Mouse (Mus musculus) forebrain, embryonic 14.5 days (tissue): ENCODE data around the gene Cdk17. TPM values are rescaled to one million over a fixed set of nuclear protein-coding genes. Genes with fewer than 3 reads are reported as not detected.

ENCODE experiments used
- ATAC-seq: fragments of 200-750 bp; cut with Nextera tagmentation; 2 replicates; pipeline ENCODE4 v1.8.0; 2017; ENCODE audit warnings: mild to moderate bottlenecking, moderate library complexity
- DNase-seq: peaks from one replicate; pipeline ENCODE4 v3.0.0-alpha.2; 2015; ENCODE audit warnings: low spot score
- H3K27ac ChIP-seq: fragments of 300-500 bp; sonication (generic); 2 replicates; pipeline ENCODE4 v1.5.1; 2014; ENCODE audit warnings: low read depth, mild to moderate bottlenecking, control low read depth, low read length, moderate library complexity
- H3K27me3 ChIP-seq: fragments of 300-500 bp; sonication (generic); replicated peaks from 2 replicates; pipeline ENCODE4 v1.6.1; 2014; ENCODE audit warnings: low read length, control low read depth, mixed read lengths; ENCODE audit not compliant: control insufficient read depth, insufficient read depth
- H3K36me3 ChIP-seq: fragments of 300-500 bp; sonication (generic); 2 replicates; pipeline ENCODE4 v1.6.1; 2014; ENCODE audit warnings: low read length, control low read depth; ENCODE audit not compliant: control insufficient read depth, insufficient read depth
- H3K4me1 ChIP-seq: fragments of 300-500 bp; sonication (generic); 2 replicates; pipeline ENCODE4 v1.6.1; 2014; ENCODE audit warnings: antibody characterized with exemption, low read length, control low read depth; ENCODE audit not compliant: control insufficient read depth, insufficient read depth
- H3K4me2 ChIP-seq: fragments of 300-500 bp; sonication (generic); 2 replicates; pipeline ENCODE4 v1.6.1; 2014; ENCODE audit warnings: mild to moderate bottlenecking, control low read depth, low read length
- H3K4me3 ChIP-seq: fragments of 300-500 bp; sonication (generic); 2 replicates; pipeline ENCODE4 v1.5.1; 2014; ENCODE audit warnings: low read depth, low read length, control low read depth
- H3K9ac ChIP-seq: fragments of 300-500 bp; sonication (generic); 2 replicates; pipeline ENCODE4 v1.6.1; 2014; ENCODE audit warnings: mild to moderate bottlenecking, low read length, control low read depth, moderate library complexity
- H3K9me3 ChIP-seq: fragments of 300-500 bp; sonication (generic); replicated peaks from 2 replicates; pipeline ENCODE4 v1.6.1; 2016; ENCODE audit warnings: low read length, control low read depth, mixed read lengths; ENCODE audit not compliant: control insufficient read depth
- WGBS: fragments of 180-500 bp; shearing (Covaris S2); extraction: QIAGEN DNeasy Blood & Tissue Kit; methylation state at CpG from one replicate; pipeline ENCODE4 v1.1.7; 2014; 5-methylcytosine and 5-hydroxymethylcytosine counted together
- polyA plus RNA-seq: library from polyadenylated mRNA; unstranded; fragments of >200 nt; fragmentation: Nextera tagmentation; extraction: Ambion mirVana; gene quantifications from 2 replicates; pipeline ENCODE4 v1.2.1, GENCODE M21; 2014

Cdk17 gene
- polyA plus RNA-seq, 1 experiment from 2014 or later = 52.5 TPM

- ATAC-seq = no peak
- 9% methylated on average over 11 of the region's 11 CpGs for WGBS
- Histone ChIP-seq H3K9ac (peak overlapping the region; percentile 98), H3K4me1 (peaks cover 27% of the 10 kb centered on the region), H3K9me3 (no peaks in the 10 kb centered on the region), H3K27ac (peak overlapping the region; percentile 100), H3K36me3 (no peaks in the 10 kb centered on the region), H3K4me3 (peak overlapping the region; percentile 95), H3K4me2 (peak overlapping the region; percentile 77), H3K27me3 (no peaks in the 10 kb centered on the region)
- DNase-seq = peak; percentile 60
These were observed 1.7 kb downstream of the Cdk17 start for GRCm38 (mm10) chr10:93162276-93162971.

- no peaks in the 10 kb centered on the region for H3K36me3 ChIP-seq
- DNase-seq (no peak), ATAC-seq (no peak)
- WGBS = 68% methylated on average over 7 of the region's 7 CpGs
- H3K4me2 ChIP-seq = peak overlapping the region; percentile 77
- H3K4me1 ChIP-seq = peaks cover 29% of the 10 kb centered on the region
- peak overlapping the region; percentile 95 for H3K4me3 ChIP-seq
- no peak overlapping the region for H3K9ac ChIP-seq
- H3K27ac ChIP-seq = no peak overlapping the region
- no peaks in the 10 kb centered on the region for H3K27me3 ChIP-seq
- no peaks in the 10 kb centered on the region for H3K9me3 ChIP-seq
These were observed 2.4 kb downstream of the Cdk17 start for GRCm38 (mm10) chr10:93162972-93163660.

GRCm38 (mm10) chr10:93163711-93164488 lies 3.2 kb downstream of the Cdk17 start:
- no peaks in the 10 kb centered on the region for H3K36me3 ChIP-seq
- H3K27me3 ChIP-seq = no peaks in the 10 kb centered on the region
- no peak overlapping the region for H3K4me3 ChIP-seq
- peak overlapping the region; percentile 15; the same call in 1 of the 2 replicates for H3K4me2 ChIP-seq
- ATAC-seq (no peak), DNase-seq (no peak)
- no peak overlapping the region for H3K27ac ChIP-seq
- H3K9me3 ChIP-seq = no peaks in the 10 kb centered on the region
- WGBS = 42% methylated on average over 6 of the region's 6 CpGs
- no peak overlapping the region for H3K9ac ChIP-seq
- peaks cover 33% of the 10 kb centered on the region for H3K4me1 ChIP-seq

GRCm38 (mm10) chr10:93165416-93166381 lies 5.0 kb downstream of the Cdk17 start:
- H3K4me1 ChIP-seq = peaks cover 33% of the 10 kb centered on the region
- H3K9ac ChIP-seq = 0 out of 2 replicates have a peak overlapping the region, but pooled peaks have one; percentile 13
- peak overlapping the region; percentile 2; the same call in 1 of the 2 replicates for H3K4me3 ChIP-seq
- H3K27ac ChIP-seq = no peak overlapping the region
- peak overlapping the region; percentile 33 for H3K4me2 ChIP-seq
- H3K9me3 ChIP-seq = no peaks in the 10 kb centered on the region
- no peaks in the 10 kb centered on the region for H3K36me3 ChIP-seq
- DNase-seq (peak; percentile 42), ATAC-seq (no peak)
- 6% methylated on average over 14 of the region's 14 CpGs for WGBS
- H3K27me3 ChIP-seq = no peaks in the 10 kb centered on the region

GRCm38 (mm10) chr10:93166382-93166769 lies 5.7 kb downstream of the Cdk17 start:
- Histone ChIP-seq H3K9ac (no peak overlapping the region), H3K27ac (no peak overlapping the region), H3K4me3 (peak overlapping the region; percentile 2; the same call in 1 of the 2 replicates), H3K4me2 (peak overlapping the region; percentile 33), H3K27me3 (no peaks in the 10 kb centered on the region), H3K4me1 (peaks cover 33% of the 10 kb centered on the region), H3K36me3 (no peaks in the 10 kb centered on the region), H3K9me3 (no peaks in the 10 kb centered on the region)
- ATAC-seq (no peak), DNase-seq (peak; percentile 30)
- 5% methylated on average over 5 of the region's 5 CpGs for WGBS

- ATAC-seq (no peak), DNase-seq (no peak)
- WGBS = 60% methylated on average over 6 of the region's 6 CpGs
- Histone ChIP-seq H3K27me3 (no peaks in the 10 kb centered on the region), H3K9ac (no peak overlapping the region), H3K4me1 (peaks cover 33% of the 10 kb centered on the region), H3K4me2 (no peak overlapping the region), H3K36me3 (no peaks in the 10 kb centered on the region), H3K9me3 (no peaks in the 10 kb centered on the region), H3K4me3 (no peak overlapping the region), H3K27ac (no peak overlapping the region)
These were observed 6.6 kb downstream of the Cdk17 start for GRCm38 (mm10) chr10:93167311-93167710.

GRCm38 (mm10) chr10:93168067-93168466 lies 7.4 kb downstream of the Cdk17 start:
- no peak overlapping the region; the same call in 1 of the 2 replicates for H3K27ac ChIP-seq
- DNase-seq = peak; percentile 21

More at GRCm38 (mm10) chr10:93168067-93168466, 7.4 kb downstream of the Cdk17 start:
- ATAC-seq = no peak
- H3K4me3 ChIP-seq = no peak overlapping the region
- H3K9me3 ChIP-seq = no peaks in the 10 kb centered on the region
- H3K9ac ChIP-seq = no peak overlapping the region
- H3K36me3 ChIP-seq = no peaks in the 10 kb centered on the region
- peaks cover 33% of the 10 kb centered on the region for H3K4me1 ChIP-seq
- no peaks in the 10 kb centered on the region for H3K27me3 ChIP-seq
- no peak overlapping the region for H3K4me2 ChIP-seq
- WGBS = 20% methylated on average over 4 of the region's 4 CpGs
